In the genomic region with DNA sequence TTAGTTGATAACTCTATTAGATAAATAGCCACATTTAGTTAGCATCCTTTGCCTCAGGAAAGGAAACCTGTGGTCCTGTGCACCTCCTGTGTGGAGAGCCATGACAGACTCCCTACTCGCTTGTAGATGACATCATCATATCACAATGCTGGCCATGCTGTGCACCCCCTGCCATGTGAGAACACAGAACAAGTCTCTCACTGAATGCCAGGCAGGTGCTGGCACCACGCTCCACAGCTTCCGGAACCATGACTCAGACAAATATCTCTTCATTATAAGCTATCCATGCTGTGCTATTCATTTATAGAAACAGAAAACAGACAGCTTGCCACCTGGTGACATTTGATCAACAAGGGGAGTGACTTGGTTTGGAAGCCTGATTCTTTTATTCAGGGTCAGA, we compare ENCODE assay signal across 15 mouse cellular contexts.
DNase-seq lines count a peak whose midpoint lies in the region; ATAC-seq and TF ChIP-seq lines count a peak whose summit lies in the region.
"Had no signal": no experiment of that assay in that cellular context is flagged by ENCODE, and none has a peak within 500 bp of the region (broad histone marks: within the 10 kb centered on the region; RNA-seq: fewer than 3 reads in every experiment).

No protein-coding gene starts in this region.

- peak; percentile 19 for DNase-seq in retina, postnatal 1 day
- DNase-seq in retina, embryonic 14.5 days (ENCODE audit: low spot score) = no peak
- DNase-seq in cerebellum, adult 2 months = peak; percentile 81 to 93
- DNase-seq in layer of hippocampus, adult 18-20 months (ENCODE audit: low spot score in 2 of 2) = peak; percentile 12 to 64
- DNase-seq in kidney, postnatal 36 days = no peak
- no peak for DNase-seq in lung, postnatal 25 days (ENCODE audit: low spot score)
- DNase-seq: adrenal gland, postnatal 36 days; gastrocnemius, postnatal 14 days; kidney, postnatal 25 days; liver, postnatal 0 days; lung, postnatal 36 days had no signal

- no peak overlapping the region for H3K27ac ChIP-seq in cerebellum, adult 2 months (ENCODE audit: insufficient read depth, low read length)
- H3K27ac ChIP-seq: hindbrain, embryonic 13.5 days; stomach, postnatal 0 days had no signal

- no peak overlapping the region for H3K4me3 ChIP-seq in cerebellum, adult 2 months (replicated peaks; ENCODE audit: insufficient read depth, low read depth, low read length)
- H3K4me3 ChIP-seq: hindbrain, embryonic 13.5 days had no signal

- TF ChIP-seq CTCF in cerebellum, adult 2 months (IDR thresholded peaks at IDR 0.05; ENCODE audit: borderline replicate concordance, insufficient read depth, low read depth, low read length) = no peak

- 14% methylated on average over 3 of the region's 3 CpGs for WGBS in cerebellum, adult 2 months

- no peak for ATAC-seq in frontal cortex, adult (ENCODE audit: low TSS enrichment)
- ATAC-seq: intestine, embryonic 16.5 days; liver, postnatal 0 days had no signal

- no peaks in the 10 kb centered on the region for H3K27me3 ChIP-seq in cerebellum, adult 2 months (ENCODE audit: control insufficient read depth, insufficient read depth, low read length)
- H3K27me3 ChIP-seq: hindbrain, embryonic 13.5 days had no signal

- peaks cover 21% of the 10 kb centered on the region; the same call in 1 of the 2 replicates for H3K4me1 ChIP-seq in cerebellum, adult 2 months (ENCODE audit: control insufficient read depth, insufficient read depth, low read length)
- H3K4me1 ChIP-seq: hindbrain, embryonic 13.5 days had no signal

- TF ChIP-seq POLR2A in cerebellum, adult 2 months (IDR thresholded peaks at IDR 0.05; ENCODE audit: borderline replicate concordance, insufficient read depth, low read length) = no peak

Comparison
In these comparisons a context has a peak if more than half of its experiments do, and no peak if none do; other contexts are left out.
1. DNase-seq: peak in retina, postnatal 1 day (single experiment), cerebellum, adult 2 months (2 of 2) and layer of hippocampus, adult 18-20 months (2 of 2); none in retina, embryonic 14.5 days (single experiment), kidney, postnatal 36 days (0 of 2) and lung, postnatal 25 days (single experiment).